Mouse (Mus musculus) 416B (cell line): ENCODE results near the gene Foxn3.

Experiments used
- DNase-seq: peaks from one replicate; pipeline ENCODE4 v3.0.0; 2011; ENCODE audit warnings: low read depth

The Foxn3 gene

DNA sequence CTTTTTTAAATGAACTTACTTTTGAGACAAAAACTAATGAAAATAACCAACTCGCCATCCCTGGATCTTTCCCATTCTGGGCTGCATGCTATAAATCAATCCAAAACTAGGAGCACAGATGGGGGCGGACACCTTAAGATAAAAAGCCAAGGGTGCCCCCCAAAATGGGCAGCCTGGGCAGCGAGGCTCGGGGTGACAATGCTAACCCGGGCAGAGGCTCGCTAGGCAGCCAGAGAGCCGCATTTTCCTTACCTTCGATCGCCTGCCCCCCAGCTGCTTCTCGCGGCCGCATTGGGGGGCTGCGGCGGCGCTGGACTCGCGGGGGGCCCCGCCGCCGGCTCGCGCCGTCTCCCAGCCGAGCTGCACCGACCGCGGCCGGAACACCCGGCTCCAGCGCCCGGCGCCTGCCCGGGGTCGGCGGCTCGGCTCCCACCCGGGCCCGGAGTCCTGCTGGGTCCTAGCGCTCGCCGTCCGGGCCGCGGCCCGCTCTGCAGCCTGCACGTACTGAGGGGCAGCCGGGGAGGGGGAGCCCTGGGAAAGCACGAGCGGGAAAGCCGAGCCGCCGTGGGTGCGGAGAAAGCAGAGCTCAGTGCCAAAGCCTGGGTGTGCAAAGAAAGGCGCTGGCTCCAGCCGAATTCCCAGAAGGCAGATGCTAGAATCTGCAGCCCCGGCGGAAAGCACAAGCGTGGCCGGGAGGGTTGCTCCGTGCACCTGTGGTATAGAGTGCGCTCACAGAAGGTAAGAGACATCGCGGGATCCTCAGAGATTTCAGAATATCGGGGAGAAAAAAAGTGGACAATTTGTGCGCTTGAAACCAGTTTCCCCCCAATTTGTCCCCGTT, at the start of gene Foxn3:
Foxn3 (minus strand) TSS at position 364 of the 841 bp plus-strand sequence.
- peak; percentile 74 for DNase-seq

GRCm38 (mm10) chr12:99612181-99612871, 48.9 kb upstream of the Foxn3 start:
- DNase-seq: no peak

DNA sequence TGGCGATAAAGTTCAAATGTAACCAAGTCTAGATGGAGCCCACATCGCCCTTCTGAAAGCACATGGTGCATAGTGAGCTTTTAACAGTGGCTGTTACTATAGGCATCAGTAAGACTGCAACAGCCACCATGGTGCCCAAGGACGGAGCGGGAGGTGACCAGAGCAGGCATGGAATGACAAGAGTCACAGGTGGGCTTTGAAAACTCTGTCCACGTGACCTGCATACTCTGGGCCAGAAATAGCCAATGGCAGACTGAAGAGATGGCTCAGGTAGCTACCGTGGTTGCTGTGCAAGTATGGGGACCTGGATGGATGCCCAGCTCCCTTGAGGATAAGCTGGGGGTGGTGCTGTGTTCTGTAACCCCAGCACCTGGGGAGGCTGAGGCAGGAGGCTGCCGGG, 47.5 kb upstream of the Foxn3 start:
- DNase-seq: no peak

DNA sequence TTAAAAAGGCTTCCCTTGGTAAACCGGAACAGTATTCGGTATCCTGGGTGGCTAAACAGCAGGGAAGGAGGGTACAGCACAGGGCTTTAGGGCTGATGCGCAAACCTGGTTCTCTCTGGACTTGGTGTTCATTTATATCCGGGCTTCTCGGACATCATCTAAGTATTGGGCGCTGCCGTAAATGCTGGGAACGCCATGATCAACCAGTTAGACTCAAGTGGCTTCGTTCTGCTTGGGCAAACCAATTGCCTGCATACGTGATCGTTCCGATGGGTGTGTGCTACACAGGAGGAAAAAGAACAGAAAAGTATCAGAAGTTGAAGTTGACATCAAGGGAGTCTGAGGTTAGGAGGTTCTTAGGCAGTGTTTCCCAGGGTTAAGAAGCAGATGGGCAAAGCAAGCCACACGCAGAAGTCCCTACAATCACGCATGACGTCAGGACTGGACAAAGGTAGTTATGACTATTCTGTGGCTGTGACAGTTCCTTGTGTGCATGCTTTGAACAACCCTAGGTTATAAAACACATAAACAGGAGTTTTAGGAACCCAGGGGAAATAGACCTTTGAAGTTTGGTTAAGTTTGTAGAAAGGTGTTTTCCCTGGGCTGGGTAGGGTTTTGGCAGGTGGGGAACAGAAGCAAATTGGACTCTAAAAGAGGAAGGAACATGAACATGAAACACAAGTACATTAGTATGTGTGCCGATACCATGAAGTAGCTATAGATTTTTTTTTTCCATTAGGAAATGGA, 46.9 kb upstream of the Foxn3 start:
- DNase-seq: no peak

- DNase-seq: no peak
These were observed 46.3 kb upstream of the Foxn3 start for GRCm38 (mm10) chr12:99609643-99610042.

DNA sequence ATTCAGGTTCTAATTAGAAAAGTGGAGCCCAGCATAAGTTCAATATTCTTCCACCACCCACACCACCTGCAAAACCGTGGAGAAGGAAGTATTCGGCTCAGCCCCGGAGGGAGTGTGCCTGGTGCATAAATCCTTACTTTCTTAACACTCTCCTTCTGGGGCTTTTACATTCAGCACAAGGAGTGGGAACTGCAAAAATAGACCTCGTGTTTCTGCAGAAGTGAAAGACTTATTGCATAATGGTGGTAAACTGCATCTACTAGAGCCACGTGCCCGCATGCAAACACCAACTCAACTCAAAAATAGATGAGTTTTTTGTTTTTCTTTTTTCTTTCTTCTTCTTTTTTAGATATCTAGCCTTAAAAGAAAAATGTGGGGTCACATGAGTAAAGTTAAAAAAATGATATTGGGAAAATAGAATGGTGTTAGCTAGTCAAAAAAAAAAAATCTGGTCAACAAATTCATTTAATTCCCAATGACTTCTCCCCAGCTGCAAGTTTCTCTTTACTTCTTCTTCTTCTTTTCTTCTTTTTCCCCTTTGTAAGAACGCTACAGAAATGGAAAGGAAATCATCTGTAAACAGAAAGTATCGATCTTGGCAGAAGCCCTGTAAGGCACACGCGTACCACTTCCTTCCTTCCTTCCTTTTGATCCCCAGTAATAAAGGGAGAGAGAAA, 45.0 kb upstream of the Foxn3 start:
- DNase-seq: no peak

- DNase-seq: no peak
These were observed 40.0 kb upstream of the Foxn3 start for GRCm38 (mm10) chr12:99603381-99603780.

DNA sequence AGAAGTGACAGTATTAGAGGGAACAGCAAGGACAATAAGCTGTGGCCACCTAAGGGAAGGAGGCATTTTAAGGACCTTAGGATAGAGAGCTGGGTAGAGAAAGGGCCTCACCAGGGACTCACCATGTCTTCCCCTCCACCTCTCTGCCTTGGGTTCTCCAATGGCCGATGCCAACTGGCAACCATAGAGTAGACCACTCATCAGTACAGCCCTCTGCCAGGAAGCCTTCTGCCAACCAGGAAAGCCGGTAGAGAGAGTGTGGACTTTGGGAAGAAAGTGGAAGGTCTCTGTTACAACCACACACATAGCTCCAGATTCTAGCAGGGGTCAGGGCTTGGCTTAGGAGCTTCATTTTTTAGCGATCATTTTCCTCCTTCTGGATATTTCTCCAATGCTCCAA, 38.5 kb upstream of the Foxn3 start:
- no peak for DNase-seq

DNA sequence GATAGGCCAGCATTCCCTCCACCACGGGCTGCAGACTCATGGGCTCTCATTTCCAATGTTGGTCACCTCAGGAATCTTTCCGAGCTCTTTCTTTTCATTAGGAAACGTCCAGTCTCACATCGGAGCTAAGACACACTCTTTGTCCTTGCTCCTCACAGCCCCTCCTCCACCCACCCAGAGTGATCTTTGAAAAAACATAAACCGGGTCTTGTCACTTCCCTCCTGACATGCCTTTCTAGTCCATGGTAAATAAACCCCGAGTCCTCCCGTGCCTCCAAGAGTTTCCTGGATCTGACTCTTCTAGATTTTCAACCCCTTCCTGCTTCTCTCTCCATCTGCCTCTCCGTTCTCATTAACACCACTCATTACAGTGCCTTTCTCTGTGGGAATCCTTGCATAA, 38.0 kb upstream of the Foxn3 start:
- no peak for DNase-seq

DNA sequence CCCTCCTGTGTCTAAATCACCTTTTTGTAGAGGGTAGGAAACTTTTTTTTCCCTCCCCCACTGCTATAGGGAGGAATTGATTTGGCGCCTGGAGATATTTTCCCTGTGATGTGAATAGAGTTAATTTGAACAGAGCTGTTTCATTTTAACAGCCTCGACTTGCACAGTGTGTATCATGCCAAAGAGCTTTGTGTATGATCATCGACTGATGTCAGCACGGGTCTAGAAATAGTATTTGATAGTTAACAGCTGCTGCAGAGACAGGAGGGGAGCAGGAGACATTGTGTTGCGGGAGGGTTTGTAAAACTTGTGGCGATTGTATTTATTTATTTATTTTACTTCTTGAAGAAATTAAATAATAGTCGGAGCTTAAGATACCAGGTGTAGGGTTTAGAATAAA, 36.2 kb upstream of the Foxn3 start:
- no peak for DNase-seq

DNA sequence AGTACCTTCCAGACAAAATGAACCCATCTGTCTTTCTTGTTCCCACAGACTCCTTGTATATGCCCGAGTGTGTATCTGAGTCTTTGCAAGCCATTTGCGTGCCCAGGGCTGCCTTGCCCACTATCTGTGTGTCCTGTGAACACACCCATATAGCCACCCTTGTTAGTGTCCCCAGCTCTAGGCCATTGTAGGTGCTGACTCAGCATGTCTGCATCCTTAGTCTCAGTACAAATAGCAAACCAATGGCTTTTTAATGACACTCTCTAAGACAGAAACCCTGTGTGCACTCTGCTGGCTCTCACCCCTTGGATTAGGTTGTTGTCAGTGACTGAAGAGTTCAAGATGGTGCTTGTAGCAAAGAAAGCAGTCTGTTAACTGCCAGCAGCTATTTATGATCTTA, 33.0 kb upstream of the Foxn3 start:
- no peak for DNase-seq

- no peak for DNase-seq
These were observed 24.0 kb upstream of the Foxn3 start for GRCm38 (mm10) chr12:99587338-99587737.

GRCm38 (mm10) chr12:99579989-99580388, 16.6 kb upstream of the Foxn3 start:
- no peak for DNase-seq

GRCm38 (mm10) chr12:99576682-99577081, 13.3 kb upstream of the Foxn3 start:
- peak; percentile 17 for DNase-seq

DNA sequence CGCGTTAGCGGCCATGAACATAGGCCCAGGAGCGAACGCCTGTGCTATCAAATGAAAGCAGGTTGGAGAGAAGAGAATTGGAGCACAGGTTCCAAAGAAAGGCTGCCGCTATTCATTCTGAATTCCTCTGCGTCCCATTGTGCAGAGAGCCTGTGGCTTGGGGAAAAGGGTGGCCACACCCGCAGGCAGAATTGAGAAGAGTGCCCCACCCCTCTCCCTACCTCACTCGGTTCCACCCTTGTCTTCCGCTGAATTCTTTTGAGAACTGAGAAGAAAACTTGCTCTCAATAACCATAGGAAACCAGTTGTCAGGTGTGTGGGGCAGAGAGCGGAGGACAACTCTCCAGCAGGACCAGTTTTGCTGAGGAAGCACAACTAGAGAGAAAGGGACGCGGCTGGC, 10.9 kb upstream of the Foxn3 start:
- DNase-seq: no peak

DNA sequence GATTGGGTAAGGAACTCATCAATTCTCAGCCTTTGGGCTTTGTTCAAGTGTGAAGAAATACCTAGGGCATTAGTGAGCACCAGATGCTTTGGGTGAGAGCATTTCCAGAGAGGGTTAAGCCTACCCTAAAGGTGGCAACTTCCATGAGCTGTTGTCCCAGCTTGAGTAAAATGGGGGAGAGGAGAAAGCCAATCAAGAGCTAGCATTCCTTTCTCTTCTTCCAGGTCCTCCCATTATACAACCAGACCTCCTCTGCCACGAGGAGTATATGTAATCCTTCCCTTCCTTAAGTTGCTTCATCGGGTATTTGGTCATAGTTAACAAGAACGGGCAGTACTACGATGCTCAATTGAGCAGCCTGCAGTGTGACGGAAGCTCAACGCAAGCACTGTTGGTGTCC, 9.7 kb upstream of the Foxn3 start:
- DNase-seq: no peak

DNA sequence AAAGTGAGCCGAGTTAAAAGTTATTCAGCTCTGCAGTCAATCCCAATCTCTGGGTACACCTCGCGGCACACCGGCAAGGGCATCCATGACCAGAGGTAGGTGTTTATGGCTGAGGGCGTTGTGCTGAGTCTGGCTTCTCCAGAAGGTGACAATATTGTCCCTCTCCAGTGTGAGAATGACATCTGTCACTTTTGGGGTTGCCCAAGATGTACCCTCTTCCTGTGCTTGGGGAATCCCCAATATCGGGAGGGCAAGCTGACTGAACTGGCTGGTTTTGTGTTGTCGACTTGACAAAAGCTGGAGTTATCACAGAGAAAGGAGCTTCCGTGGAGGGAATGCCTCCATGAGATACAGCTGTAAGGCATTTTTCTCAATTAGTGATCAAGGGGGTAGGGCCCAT, 8.6 kb upstream of the Foxn3 start:
- DNase-seq: no peak

DNA sequence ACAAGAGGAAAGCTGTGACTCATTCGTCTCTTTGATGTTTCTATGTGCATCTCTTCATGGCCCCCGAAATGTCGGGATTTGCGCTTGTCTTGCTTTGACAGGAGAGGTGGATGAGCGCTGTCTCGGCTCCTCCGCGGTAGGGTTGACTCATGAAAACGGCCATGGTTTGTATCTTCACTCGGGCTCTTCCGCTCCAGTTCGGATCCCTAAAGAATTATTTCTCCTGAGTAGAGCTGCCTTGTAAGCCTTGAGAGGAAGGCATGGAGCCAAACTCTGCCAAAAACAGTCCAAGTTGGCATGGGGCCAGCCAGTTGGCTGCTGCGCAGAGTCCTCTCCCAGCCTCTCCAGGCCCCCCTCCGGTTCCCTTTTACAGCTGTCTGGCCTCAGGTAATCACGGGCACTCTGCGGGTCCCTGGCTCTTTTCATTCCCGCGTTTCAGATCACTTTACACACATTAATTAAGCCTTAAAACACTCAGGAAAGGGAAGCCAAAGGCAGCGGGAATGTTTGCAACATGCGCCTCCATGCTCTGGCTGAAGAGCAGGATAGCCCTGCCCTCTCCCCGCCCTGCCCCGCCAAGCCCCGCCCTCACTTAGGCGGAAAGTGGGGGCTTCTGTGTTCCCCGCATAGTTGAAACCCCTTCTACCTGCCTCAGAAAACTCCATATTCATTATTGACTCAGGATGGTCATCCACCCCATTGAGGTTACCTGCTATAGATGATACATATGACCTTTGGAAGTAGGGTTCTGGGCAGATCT, 7.0 kb upstream of the Foxn3 start:
- DNase-seq: no peak

DNA sequence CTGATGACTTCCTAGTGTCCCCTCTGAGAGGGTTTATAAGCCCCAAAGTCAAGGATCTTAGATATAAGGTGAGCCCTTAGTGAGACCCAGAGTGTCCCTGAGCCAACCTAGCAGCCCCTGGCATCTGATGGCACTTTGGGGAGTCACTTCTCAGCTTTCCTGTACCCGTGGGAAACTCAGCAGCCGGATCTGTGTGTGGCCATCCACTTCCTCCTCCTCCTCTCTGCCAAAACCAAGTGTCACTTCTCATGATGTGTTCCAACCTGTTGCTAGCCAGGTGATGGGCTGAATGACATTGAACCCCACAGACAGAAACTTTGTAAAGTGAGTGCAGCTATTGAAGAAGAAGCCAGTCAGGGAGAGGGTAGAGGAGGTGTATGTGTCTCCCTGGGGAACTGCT, 2.2 kb upstream of the Foxn3 start:
- no peak for DNase-seq

DNA sequence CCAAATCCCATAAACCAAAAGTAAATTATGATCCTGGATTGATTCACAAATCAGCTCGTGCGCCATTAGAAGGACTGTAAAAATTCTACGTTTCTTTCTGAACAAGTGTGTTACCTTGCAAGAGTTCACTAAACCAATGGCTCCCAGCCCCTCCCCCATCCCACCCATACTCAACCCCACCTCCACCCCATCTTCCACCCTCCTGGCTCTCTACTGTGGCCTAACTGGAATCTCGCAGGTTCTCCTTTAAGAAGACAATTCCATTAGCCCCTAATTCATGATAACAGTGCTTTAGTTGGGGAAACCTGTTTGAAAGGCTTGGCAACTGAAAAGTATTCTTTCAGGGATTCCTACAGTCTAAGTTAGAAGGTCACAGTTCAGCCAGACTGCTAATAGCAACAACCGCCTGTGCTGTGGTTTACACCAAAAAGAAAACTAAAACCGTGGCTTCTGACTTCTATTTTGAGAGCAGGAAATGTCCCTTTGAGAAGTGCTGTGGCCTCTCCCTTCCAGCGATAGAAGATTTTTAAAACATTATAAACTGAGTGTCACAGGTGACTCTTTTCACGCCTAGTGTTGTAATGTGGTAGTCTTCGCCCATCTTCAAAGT, 1.0 kb upstream of the Foxn3 start:
- DNase-seq: peak; percentile 78

DNA sequence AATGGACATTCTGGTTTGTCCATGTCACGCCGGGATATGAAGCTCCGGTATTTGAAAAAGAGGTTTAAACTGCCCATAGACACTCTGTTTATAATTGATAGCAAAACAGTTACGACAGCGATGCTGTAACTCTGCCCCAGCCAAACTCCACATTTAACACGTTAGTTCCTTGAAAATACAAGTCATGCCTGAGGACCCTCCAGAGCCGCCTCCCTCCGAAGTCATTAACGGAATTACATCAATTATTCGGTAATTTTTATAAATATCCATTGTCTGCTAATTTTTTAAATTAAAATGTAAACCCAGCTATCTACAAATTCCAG, 554 bp downstream of the Foxn3 start:
- DNase-seq: peak; percentile 74
